ENCODE assay signal across 7 mouse cellular contexts in genomic region chr7:65317418-65317817, GRCm38 (mm10).
DNase-seq lines count a peak whose midpoint lies in the region; TF ChIP-seq lines count a peak whose summit lies in the region.

No protein-coding gene starts in this region.

- no peak for TF ChIP-seq EP300 in ES-Bruce4 (IDR thresholded peaks at IDR 0.05; ENCODE audit: insufficient read depth, low read depth, low read length)

- WGBS in lung, adult 2 months, result 34% methylated on average over 5 of the region's 5 CpGs

- DNase-seq in B cell, adult 2 months, result peak; percentile 45 to 54
- peak; percentile 30 for DNase-seq in c-Kit-positive CD71-negative TER-119-negative erythroid progenitor cells, embryonic 14.5 days (ENCODE audit: low read depth)
- peak; percentile 13 for DNase-seq in fibroblast of lung, adult 2 months (ENCODE audit: low read depth)
- DNase-seq in kidney, postnatal 14 days, result peak; percentile 62
- peak; percentile 62 for DNase-seq in lung, adult 2 months
- DNase-seq in right cerebral cortex, postnatal 10 days (ENCODE audit: low spot score in 2 of 2), result peak; percentile 52 to 71

- H3K9ac ChIP-seq in ES-Bruce4 (ENCODE audit: low read depth, poor library complexity, severe bottlenecking), result no peak overlapping the region

- no peak for TF ChIP-seq POLR2A in ES-Bruce4 (IDR thresholded peaks at IDR 0.05; ENCODE audit: insufficient read depth, low read length)
- no peak for TF ChIP-seq POLR2A in lung, adult 2 months (IDR thresholded peaks at IDR 0.05; ENCODE audit: borderline replicate concordance, extremely low read depth, low read depth, low read length)

- peaks cover 56% of the 10 kb centered on the region for H3K36me3 ChIP-seq in ES-Bruce4 (ENCODE audit: control insufficient read depth, insufficient read depth, low read length, poor library complexity, severe bottlenecking)

- no peaks in the 10 kb centered on the region for H3K4me1 ChIP-seq in ES-Bruce4 (ENCODE audit: control insufficient read depth, insufficient read depth, low read length)
- H3K4me1 ChIP-seq in lung, adult 2 months (ENCODE audit: control insufficient read depth, insufficient read depth, low read length), result no peaks in the 10 kb centered on the region

- no peaks in the 10 kb centered on the region for H3K9me3 ChIP-seq in ES-Bruce4 (replicated peaks; ENCODE audit: control insufficient read depth, insufficient read depth, low read length, poor library complexity, severe bottlenecking)

- TF ChIP-seq CTCF in ES-Bruce4 (IDR thresholded peaks at IDR 0.05; ENCODE audit: low read depth, low read length), result peak; percentile 92
- TF ChIP-seq CTCF in lung, adult 2 months (IDR thresholded peaks at IDR 0.05; ENCODE audit: insufficient read depth, low read length), result peak; percentile 89

- H3K27me3 ChIP-seq in ES-Bruce4 (ENCODE audit: control insufficient read depth, insufficient read depth, low read length, poor library complexity, severe bottlenecking), result no peaks in the 10 kb centered on the region

- H3K27ac ChIP-seq in ES-Bruce4 (ENCODE audit: insufficient read depth, low read length), result no peak overlapping the region

- no peak overlapping the region for H3K4me3 ChIP-seq in ES-Bruce4 (ENCODE audit: low read depth, low read length)
- H3K4me3 ChIP-seq in lung, adult 2 months (replicated peaks; ENCODE audit: extremely low read depth, low read depth, low read length), result no peak overlapping the region
